Mouse (Mus musculus): ENCODE data around the gene Pole. TPM values are rescaled to one million over a fixed set of nuclear protein-coding genes. Genes with fewer than 3 reads are reported as not detected.
A peak's percentile ranks its signal among the peaks of the same experiment; 100 is the strongest.

The Pole gene
- total and polyA plus RNA-seq, 2 experiments from 2014 or later: 4.8 to 15.8 TPM

- 70% methylated on average over 2 of the region's 2 CpGs for WGBS
These were observed 11.3 kb upstream of the Pole start for GRCm38 (mm10) chr5:110274846-110275245.

GRCm38 (mm10) chr5:110276391-110276790 is 9.7 kb upstream of the Pole start:
- ATAC-seq (no peak), DNase-seq (ENCODE audit: low spot score) (no peak)
- Histone ChIP-seq H3K4me1 (ENCODE audit: insufficient read depth, low read length) (no peaks in the 10 kb centered on the region), H3K27ac (no peak overlapping the region), H3K4me2 (ENCODE audit: low read depth, low read length) (no peak overlapping the region), H3K4me3 (ENCODE audit: low read length) (no peak overlapping the region), H3K36me3 (ENCODE audit: insufficient read depth, low read length) (no peaks in the 10 kb centered on the region), H3K9ac (replicated peaks; ENCODE audit: low read length) (no peak overlapping the region), H3K27me3 (ENCODE audit: insufficient read depth, low read length) (no peaks in the 10 kb centered on the region), H3K9me3 (ENCODE audit: low read length) (no peaks in the 10 kb centered on the region)
- 80% methylated on average over 2 of the region's 2 CpGs for WGBS
- TF ChIP-seq CTCF (IDR thresholded peaks at IDR 0.05; ENCODE audit: low read depth): no peak

More at GRCm38 (mm10) chr5:110274846-110275245, 11.3 kb upstream of the Pole start:
- no peak overlapping the region for H3K4me2 ChIP-seq (ENCODE audit: low read depth, low read length)
- no peak for DNase-seq (ENCODE audit: low spot score)
- no peaks in the 10 kb centered on the region for H3K4me1 ChIP-seq (ENCODE audit: insufficient read depth, low read length)
- H3K9me3 ChIP-seq (ENCODE audit: low read length): no peaks in the 10 kb centered on the region
- no peak overlapping the region for H3K9ac ChIP-seq (replicated peaks; ENCODE audit: low read length)
- ATAC-seq: no peak
- no peaks in the 10 kb centered on the region for H3K36me3 ChIP-seq (ENCODE audit: insufficient read depth, low read length)
- H3K27me3 ChIP-seq (ENCODE audit: insufficient read depth, low read length): no peaks in the 10 kb centered on the region
- no peak for TF ChIP-seq CTCF (IDR thresholded peaks at IDR 0.05; ENCODE audit: low read depth)
- no peak overlapping the region for H3K27ac ChIP-seq
- no peak overlapping the region for H3K4me3 ChIP-seq (ENCODE audit: low read length)

DNA sequence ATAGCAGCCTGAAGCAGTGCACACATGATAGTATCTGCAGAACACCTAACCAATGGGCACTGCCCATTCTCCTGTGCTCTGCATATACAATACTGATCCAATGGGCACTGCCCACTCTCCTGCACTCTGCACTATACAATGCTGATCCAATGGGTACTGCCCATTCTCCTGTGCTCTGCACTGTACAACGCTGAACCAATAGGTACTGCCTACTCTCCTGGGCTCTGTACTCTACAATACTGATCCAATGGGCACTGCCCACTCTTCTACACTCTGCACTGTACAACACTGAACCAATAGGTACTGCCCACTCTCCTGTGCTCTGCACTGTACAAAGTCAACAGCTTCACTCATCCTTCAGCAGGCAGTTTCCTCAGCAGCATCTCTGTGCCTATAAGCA is 9.2 kb upstream of the Pole start:
- Histone ChIP-seq H3K9me3 (ENCODE audit: low read length) (no peaks in the 10 kb centered on the region), H3K9ac (replicated peaks; ENCODE audit: low read length) (no peak overlapping the region), H3K36me3 (ENCODE audit: insufficient read depth, low read length) (no peaks in the 10 kb centered on the region), H3K4me2 (ENCODE audit: low read depth, low read length) (no peak overlapping the region), H3K27ac (no peak overlapping the region), H3K4me3 (ENCODE audit: low read length) (no peak overlapping the region), H3K4me1 (ENCODE audit: insufficient read depth, low read length) (no peaks in the 10 kb centered on the region), H3K27me3 (ENCODE audit: insufficient read depth, low read length) (no peaks in the 10 kb centered on the region)
- ATAC-seq (no peak), DNase-seq (ENCODE audit: low spot score) (no peak)
- 96% methylated on average over 1 of the region's 1 CpGs for WGBS
- TF ChIP-seq CTCF (IDR thresholded peaks at IDR 0.05; ENCODE audit: low read depth): no peak

- Histone ChIP-seq H3K36me3 (ENCODE audit: insufficient read depth, low read length) (no peaks in the 10 kb centered on the region), H3K4me3 (ENCODE audit: low read length) (no peak overlapping the region), H3K4me2 (ENCODE audit: low read depth, low read length) (no peak overlapping the region), H3K4me1 (ENCODE audit: insufficient read depth, low read length) (peaks cover 4% of the 10 kb centered on the region; the same call in 1 of the 2 replicates), H3K27me3 (ENCODE audit: insufficient read depth, low read length) (no peaks in the 10 kb centered on the region), H3K9ac (replicated peaks; ENCODE audit: low read length) (no peak overlapping the region), H3K27ac (no peak overlapping the region), H3K9me3 (ENCODE audit: low read length) (no peaks in the 10 kb centered on the region)
- WGBS: 73% methylated on average over 2 of the region's 2 CpGs
- TF ChIP-seq CTCF (IDR thresholded peaks at IDR 0.05; ENCODE audit: low read depth): no peak
- DNase-seq (ENCODE audit: low spot score) (no peak), ATAC-seq (no peak)
These were observed 4.1 kb upstream of the Pole start for GRCm38 (mm10) chr5:110281984-110282383.

DNA sequence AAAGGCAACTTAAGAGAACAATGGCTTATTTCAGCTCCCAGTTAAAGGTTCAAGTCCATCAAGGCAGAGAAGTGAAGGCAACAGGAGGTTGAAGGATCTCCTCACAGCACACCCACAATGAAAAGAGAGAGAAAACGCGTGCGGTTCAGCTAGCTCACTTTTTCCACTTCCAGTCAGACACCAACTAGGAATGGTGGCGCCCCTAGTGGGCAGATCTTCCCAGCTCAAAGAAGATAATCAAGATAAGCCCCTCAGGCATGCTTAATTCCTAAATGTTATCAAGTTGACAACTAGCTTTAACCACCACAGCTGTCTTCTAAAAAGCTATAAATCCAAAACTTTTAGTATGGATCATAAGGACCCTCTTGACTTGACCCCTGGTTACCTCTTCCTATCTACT is 1.6 kb upstream of the Pole start:
- Histone ChIP-seq H3K9me3 (ENCODE audit: low read length) (no peaks in the 10 kb centered on the region), H3K27ac (no peak overlapping the region), H3K36me3 (ENCODE audit: insufficient read depth, low read length) (no peaks in the 10 kb centered on the region), H3K9ac (replicated peaks; ENCODE audit: low read length) (no peak overlapping the region), H3K4me3 (ENCODE audit: low read length) (no peak overlapping the region), H3K27me3 (ENCODE audit: insufficient read depth, low read length) (no peaks in the 10 kb centered on the region), H3K4me2 (ENCODE audit: low read depth, low read length) (peak overlapping the region; percentile 97), H3K4me1 (ENCODE audit: insufficient read depth, low read length) (peaks cover 4% of the 10 kb centered on the region; the same call in 1 of the 2 replicates)
- DNase-seq (ENCODE audit: low spot score): peak; percentile 65
- peak; percentile 75 for TF ChIP-seq CTCF (IDR thresholded peaks at IDR 0.05; ENCODE audit: low read depth)
- no peak for ATAC-seq
- WGBS: 14% methylated on average over 4 of the region's 4 CpGs

- WGBS: 8% methylated on average over 15 of the region's 15 CpGs
- peak overlapping the region; percentile 70; the same call in 1 of the 2 replicates for H3K9ac ChIP-seq (replicated peaks; ENCODE audit: low read length)
- no peaks in the 10 kb centered on the region for H3K27me3 ChIP-seq (ENCODE audit: insufficient read depth, low read length)
- no peaks in the 10 kb centered on the region for H3K36me3 ChIP-seq (ENCODE audit: insufficient read depth, low read length)
- no peak for ATAC-seq
- H3K4me3 ChIP-seq (ENCODE audit: low read length): peak overlapping the region; percentile 73
- H3K4me2 ChIP-seq (ENCODE audit: low read depth, low read length): peak overlapping the region; percentile 97
- no peaks in the 10 kb centered on the region for H3K9me3 ChIP-seq (ENCODE audit: low read length)
- peaks cover 4% of the 10 kb centered on the region; the same call in 1 of the 2 replicates for H3K4me1 ChIP-seq (ENCODE audit: insufficient read depth, low read length)
- DNase-seq (ENCODE audit: low spot score): no peak
- no peak for TF ChIP-seq CTCF (IDR thresholded peaks at IDR 0.05; ENCODE audit: low read depth)
- H3K27ac ChIP-seq: no peak overlapping the region
These were observed 950 bp upstream of the Pole start for GRCm38 (mm10) chr5:110285156-110285555.

GRCm38 (mm10) chr5:110286446-110287083 is 459 bp downstream of the Pole start:
- DNase-seq (ENCODE audit: low spot score) (peak; percentile 2), ATAC-seq (peak; percentile 75)
- Histone ChIP-seq H3K9me3 (ENCODE audit: low read length) (no peaks in the 10 kb centered on the region), H3K27me3 (ENCODE audit: insufficient read depth, low read length) (no peaks in the 10 kb centered on the region), H3K4me2 (ENCODE audit: low read depth, low read length) (peak overlapping the region; percentile 97), H3K4me1 (ENCODE audit: insufficient read depth, low read length) (peaks cover 4% of the 10 kb centered on the region; the same call in 1 of the 2 replicates), H3K4me3 (ENCODE audit: low read length) (peak overlapping the region; percentile 73), H3K36me3 (ENCODE audit: insufficient read depth, low read length) (no peaks in the 10 kb centered on the region), H3K9ac (replicated peaks; ENCODE audit: low read length) (peak overlapping the region; percentile 70), H3K27ac (0 out of 2 replicates have a peak overlapping the region, but pooled peaks have one; percentile 11)
- no peak for TF ChIP-seq CTCF (IDR thresholded peaks at IDR 0.05; ENCODE audit: low read depth)
- WGBS: 2% methylated on average over 30 of the region's 31 CpGs
